Mouse (Mus musculus): Measurements from ENCODE around the gene Usp28.

- TF ChIP-seq CTCF (IDR thresholded peaks at IDR 0.05; ENCODE audit: extremely low read depth, insufficient read depth, low read length) (no peak), POLR2A (IDR thresholded peaks at IDR 0.05; ENCODE audit: extremely low read depth, insufficient read depth, low read length) (no peak)
Measured at GRCm38 (mm10) chr9:49087317-49087716, 102.1 kb downstream of the Usp28 start.
